In genomic region chr15:99527629-99528353, GRCm38 (mm10) we compare ENCODE assay signal across 8 mouse cellular contexts. TPM values are rescaled to one million over a fixed set of nuclear protein-coding genes. Genes with fewer than 3 reads are reported as not detected.
A peak's percentile ranks its signal among the peaks of the same experiment; 100 is the strongest.
DNase-seq lines count a peak whose midpoint lies in the region; ATAC-seq and TF ChIP-seq lines count a peak whose summit lies in the region.

Gene Faim2 (minus strand): TSS chr15:99528165.

- intact Hi-C loops in left cerebral cortex, postnatal 4 days (cut with DNase I) = no loop called here

- peaks cover 26% of the 10 kb centered on the region for H3K27me3 ChIP-seq in intestine, embryonic 14.5 days (replicated peaks; ENCODE audit: control insufficient read depth, insufficient read depth, low read length)
- H3K27me3 ChIP-seq in intestine, postnatal 0 days (replicated peaks; ENCODE audit: control insufficient read depth, insufficient read depth, low read length) = peaks cover 13% of the 10 kb centered on the region; the same call in 1 of the 2 replicates
- H3K27me3 ChIP-seq in hindbrain, embryonic 10.5 days (ENCODE audit: insufficient read depth, poor library complexity, severe bottlenecking) = peaks cover 47% of the 10 kb centered on the region

- no peak within 1 kb of the TSS for H3K4me2 ChIP-seq in intestine, embryonic 14.5 days (ENCODE audit: low read length)
- no peak within 1 kb of the TSS for H3K4me2 ChIP-seq in intestine, postnatal 0 days (replicated peaks; ENCODE audit: low read depth)

- H3K4me1 ChIP-seq in intestine, embryonic 14.5 days (replicated peaks; ENCODE audit: control insufficient read depth, insufficient read depth, low read length) = no peaks in the 10 kb centered on the region
- no peaks in the 10 kb centered on the region for H3K4me1 ChIP-seq in intestine, postnatal 0 days (replicated peaks; ENCODE audit: control insufficient read depth, insufficient read depth, low read length)
- H3K4me1 ChIP-seq in hindbrain, embryonic 10.5 days (replicated peaks) = peaks cover 33% of the 10 kb centered on the region

- WGBS in intestine, embryonic 14.5 days = 17% methylated on average over 27 of the region's 27 CpGs
- 21% methylated on average over 26 of the region's 27 CpGs for WGBS in intestine, postnatal 0 days
- 13% methylated on average over 27 of the region's 27 CpGs for WGBS in hindbrain, embryonic 10.5 days

- DNase-seq in intestine, embryonic 14.5 days (ENCODE audit: low spot score) = peak; percentile 63
- peak; percentile 43 to 52 for DNase-seq in cerebellum, postnatal 4 days (ENCODE audit: low spot score in 2 of 2)
- DNase-seq in hindbrain, embryonic 10.5 days (ENCODE audit: low spot score) = peak; percentile 46
- DNase-seq in left cerebral cortex, postnatal 4 days = peak; percentile 54
- DNase-seq in right cerebral cortex, postnatal 25 days = peak; percentile 78
- DNase-seq in thymus, postnatal 36 days = no peak
- no peak for DNase-seq in gastrocnemius, postnatal 10 days

- no peak for TF ChIP-seq CTCF in intestine, postnatal 0 days (IDR thresholded peaks at IDR 0.05; ENCODE audit: low read depth)

- no peaks in the 10 kb centered on the region for H3K9me3 ChIP-seq in intestine, embryonic 14.5 days (ENCODE audit: control insufficient read depth, low read length)
- no peaks in the 10 kb centered on the region for H3K9me3 ChIP-seq in intestine, postnatal 0 days (ENCODE audit: control insufficient read depth)
- H3K9me3 ChIP-seq in hindbrain, embryonic 10.5 days = no peaks in the 10 kb centered on the region

- H3K36me3 ChIP-seq in intestine, embryonic 14.5 days (ENCODE audit: control insufficient read depth, insufficient read depth, low read length) = no peaks in the 10 kb centered on the region
- H3K36me3 ChIP-seq in intestine, postnatal 0 days (ENCODE audit: control insufficient read depth, insufficient read depth) = no peaks in the 10 kb centered on the region
- no peaks in the 10 kb centered on the region for H3K36me3 ChIP-seq in hindbrain, embryonic 10.5 days

- no peak within 1 kb of the TSS for H3K9ac ChIP-seq in intestine, embryonic 14.5 days (ENCODE audit: low read length)
- H3K9ac ChIP-seq in intestine, postnatal 0 days (ENCODE audit: low read depth, low read length) = no peak within 1 kb of the TSS

- no peak within 1 kb of the TSS for H3K4me3 ChIP-seq in intestine, embryonic 14.5 days (ENCODE audit: low read depth, low read length)
- H3K4me3 ChIP-seq in intestine, postnatal 0 days (ENCODE audit: low read depth, low read length) = no peak within 1 kb of the TSS
- peak within 1 kb of the TSS; percentile 38 for H3K4me3 ChIP-seq in hindbrain, embryonic 10.5 days

- H3K27ac ChIP-seq in intestine, embryonic 14.5 days (ENCODE audit: low read depth) = no peak within 1 kb of the TSS
- no peak within 1 kb of the TSS for H3K27ac ChIP-seq in intestine, postnatal 0 days (ENCODE audit: low read depth, low read length)
- H3K27ac ChIP-seq in hindbrain, embryonic 10.5 days = peak within 1 kb of the TSS; percentile 46

- ATAC-seq in intestine, embryonic 14.5 days (replicated peaks; ENCODE audit: low FRiP score, low TSS enrichment, low read depth) = no peak
- no peak for ATAC-seq in intestine, postnatal 0 days

RNA-seq across cellular contexts. Expression of gene Faim2, which starts in this region (rescaled TPM):
- 0.41 and 0.42 TPM in 2 replicates for polyA plus RNA-seq in intestine, embryonic 14.5 days (2014; fragmentation: Nextera tagmentation; extraction: Ambion mirVana)
- polyA plus RNA-seq in intestine, postnatal 0 days (2015; fragmentation: Nextera tagmentation; extraction: Ambion mirVana) = 1.5 and 1.6 TPM in 2 replicates
- 0.63 and 1.1 TPM in 2 replicates for polyA plus RNA-seq in hindbrain, embryonic 10.5 days (2016; fragmentation: Nextera tagmentation; extraction: Ambion mirVana)
- 10 to 100 TPM; 53.6 to 65.1 TPM for total RNA-seq in left cerebral cortex, postnatal 4 days (2021)
- total RNA-seq in gastrocnemius, postnatal 10 days (2021) = under 1 TPM; 0.43 to 0.59 TPM

Comparison
In these comparisons a context has a peak if more than half of its experiments do, and no peak if none do; other contexts are left out.
1. RNA of gene Faim2 (total RNA-seq): 53.6 to 65.1 TPM in left cerebral cortex, postnatal 4 days; 0.43 to 0.59 TPM in gastrocnemius, postnatal 10 days; every median in the first group is over 10 times any median in the second.
2. Peak in DNase-seq in intestine, embryonic 14.5 days; RNA of the gene not detected or under 1 TPM.
3. DNase-seq: peak in cerebellum, postnatal 4 days (2 of 2), hindbrain, embryonic 10.5 days (single experiment), left cerebral cortex, postnatal 4 days (single experiment) and right cerebral cortex, postnatal 25 days (single experiment); none in thymus, postnatal 36 days (0 of 2) and gastrocnemius, postnatal 10 days (single experiment).